Mouse (Mus musculus) cerebellum, postnatal 10 days (tissue): ENCODE measurements around the gene Naxe.

Experiments used
- DNase-seq, 2 experiments: peaks; one replicate each; pipeline ENCODE4 v3.0.0; 2021; ENCODE audit warnings: mixed read lengths in 2 of 2

The Naxe gene

GRCm38 (mm10) chr3:88049532-88049931 is 8.8 kb downstream of the Naxe start:
- no peak for DNase-seq

GRCm38 (mm10) chr3:88042661-88043421 is 15.5 kb downstream of the Naxe start, which contains the start of gene Gpatch4:
Gene Gpatch4 (plus strand): TSS chr3:88043108.
- peak; percentile 95 to 96 for DNase-seq

- DNase-seq = no peak
Observed at GRCm38 (mm10) chr3:88035561-88036293, 22.6 kb downstream of the Naxe start.

DNA sequence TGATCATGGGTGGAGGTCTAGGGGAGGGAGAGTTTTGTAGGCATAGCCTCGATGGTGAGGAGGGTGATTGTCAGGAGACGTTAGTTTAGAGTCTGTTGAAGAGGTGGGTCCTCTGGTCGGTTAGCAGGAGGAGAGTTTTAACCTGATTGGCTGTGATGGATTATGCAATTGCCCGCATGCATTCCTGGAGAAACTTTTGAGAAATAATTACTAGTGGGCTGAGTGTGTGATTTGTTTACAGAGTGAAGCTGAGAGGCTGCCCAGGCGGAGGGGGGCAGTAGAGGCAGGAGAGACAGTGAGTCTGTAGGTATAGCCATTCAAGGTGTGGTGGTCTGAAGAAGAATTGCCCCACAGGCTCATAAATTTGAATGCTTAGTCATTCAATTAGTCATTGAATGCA is 24.8 kb downstream of the Naxe start:
- no peak for DNase-seq

DNA sequence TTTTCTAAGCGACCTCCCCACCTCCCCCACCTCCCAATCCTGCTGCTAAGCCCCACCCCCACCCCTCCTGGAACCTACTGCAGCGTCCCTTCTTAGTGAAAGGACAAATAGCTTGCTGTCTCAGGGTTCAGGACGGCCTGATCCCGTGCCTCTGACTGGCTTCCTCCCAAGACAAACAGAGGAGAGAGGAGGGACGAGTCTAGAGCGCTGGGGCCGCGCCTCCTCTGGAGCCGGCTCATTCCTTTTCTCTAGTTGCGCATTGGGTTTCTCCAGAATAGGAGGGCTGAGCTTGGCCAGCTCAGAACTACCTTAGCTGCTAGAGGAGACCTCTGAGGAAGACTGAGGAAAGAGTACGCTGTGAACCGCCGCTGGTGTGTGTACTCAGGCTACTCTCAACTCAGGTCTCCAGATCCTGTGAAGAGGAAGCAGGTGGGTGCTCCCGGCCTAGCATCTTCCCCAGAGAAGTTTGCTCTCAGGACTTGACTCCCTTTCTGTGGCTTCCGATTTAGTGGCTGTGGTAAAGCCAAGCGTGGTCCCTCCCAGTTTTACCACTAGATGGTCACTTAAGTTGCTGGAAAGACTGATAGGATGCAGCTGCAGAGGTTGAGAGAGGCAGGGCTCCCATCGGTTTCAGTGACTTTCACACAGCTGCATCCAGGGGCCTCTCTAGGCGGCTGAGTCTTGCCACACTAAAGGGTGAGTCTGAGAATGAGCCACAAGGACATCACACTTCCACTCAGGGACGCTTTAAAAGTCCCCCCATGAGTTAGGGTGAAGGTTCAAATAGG is 27.5 kb downstream of the Naxe start:
- DNase-seq = peak; percentile 28 to 31

DNA sequence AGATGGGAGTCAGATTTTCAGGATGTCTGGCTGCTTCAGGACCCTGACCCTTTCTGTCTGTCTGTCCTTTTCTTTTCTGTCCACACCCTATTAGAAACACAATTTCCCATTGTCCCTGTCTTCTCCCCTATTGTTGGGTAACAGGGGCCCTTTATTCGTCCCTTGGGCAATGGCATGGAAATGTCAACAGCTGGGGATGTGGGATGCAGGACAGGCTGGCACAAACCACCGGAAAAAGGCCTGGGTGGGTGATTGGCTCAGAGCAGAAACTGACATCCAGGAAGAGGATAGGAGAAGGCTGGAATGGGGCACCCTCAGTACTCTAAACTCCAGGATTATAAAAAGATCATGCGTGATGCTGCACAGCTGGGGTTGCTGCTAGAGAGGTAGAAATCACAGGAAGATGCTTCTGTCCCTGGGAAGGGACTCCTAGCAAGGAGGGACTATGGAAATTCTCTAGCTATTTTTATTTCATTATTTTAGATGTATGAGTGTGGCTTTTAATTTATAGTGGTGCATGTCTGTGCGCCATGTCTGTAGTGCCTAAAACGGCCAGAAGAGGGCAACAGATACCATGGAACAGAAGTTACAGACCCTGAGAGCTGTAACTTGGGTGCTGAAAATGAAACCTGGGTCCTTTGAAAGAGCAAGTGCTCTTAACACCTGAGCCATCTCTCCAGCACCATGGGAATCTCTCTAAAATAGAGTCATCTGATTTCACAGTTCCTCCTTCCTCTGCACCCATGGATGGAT is 30.7 kb downstream of the Naxe start, which contains the start of gene Hapln2:
Gene Hapln2, minus strand, starts transcription at position 150 of the 753 bp plus-strand sequence.
- peak; percentile 18 to 22 for DNase-seq

GRCm38 (mm10) chr3:88026823-88027222 is 31.5 kb downstream of the Naxe start:
- no peak for DNase-seq

GRCm38 (mm10) chr3:88023192-88024074 is 34.9 kb downstream of the Naxe start:
- peak; percentile 15 to 32 for DNase-seq

GRCm38 (mm10) chr3:88022322-88023191 is 35.7 kb downstream of the Naxe start:
- DNase-seq = peak; percentile 92 to 96

GRCm38 (mm10) chr3:88010634-88011265 is 47.5 kb downstream of the Naxe start:
- DNase-seq = peak; percentile 59 to 66
